In the genomic region with DNA sequence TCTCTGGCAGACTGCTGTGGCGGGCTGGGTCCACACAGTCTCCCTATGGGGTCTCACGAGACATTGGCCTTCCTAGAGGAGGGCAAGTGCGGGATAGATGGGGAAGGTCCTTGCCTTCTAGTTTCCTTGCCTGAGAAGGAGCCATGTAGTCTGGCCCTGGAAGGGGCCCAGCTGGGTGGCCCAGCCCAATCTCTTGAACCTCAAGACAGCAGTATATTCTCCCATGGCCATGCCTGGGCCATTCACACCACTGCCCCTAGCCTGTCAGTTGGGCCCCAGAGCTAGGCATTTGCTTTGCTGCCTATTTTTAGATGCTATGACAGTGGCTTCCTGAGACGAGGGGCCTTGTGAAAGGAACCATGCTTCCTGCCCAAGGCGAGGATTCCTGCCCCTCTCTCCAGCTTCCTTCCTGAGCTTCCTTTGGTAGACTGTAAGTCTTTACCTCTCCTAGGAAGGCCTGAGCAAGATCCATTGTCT, we compare ENCODE assay signal across 8 mouse cellular contexts. TPM values are rescaled to one million over a fixed set of nuclear protein-coding genes. Genes with fewer than 3 reads are reported as not detected.
DNase-seq lines count a peak whose midpoint lies in the region; ATAC-seq and TF ChIP-seq lines count a peak whose summit lies in the region.

No protein-coding gene starts in this region.

- no peak overlapping the region for H3K4me3 ChIP-seq in lung, embryonic 14.5 days (ENCODE audit: low read depth, low read length)
- H3K4me3 ChIP-seq in heart, adult 2 months, result peak overlapping the region; percentile 34
- H3K4me3 ChIP-seq in kidney, embryonic 14.5 days (ENCODE audit: low read length), result no peak overlapping the region
- no peak overlapping the region for H3K4me3 ChIP-seq in midbrain, postnatal 0 days (ENCODE audit: low read depth, low read length)

- H3K9ac ChIP-seq in lung, embryonic 14.5 days, result no peak overlapping the region
- H3K9ac ChIP-seq in heart, adult 2 months (ENCODE audit: low read depth, low read length), result peak overlapping the region; percentile 26
- no peak overlapping the region for H3K9ac ChIP-seq in kidney, embryonic 14.5 days (ENCODE audit: low read depth, low read length)
- H3K9ac ChIP-seq in midbrain, postnatal 0 days (replicated peaks; ENCODE audit: low read length, poor library complexity, severe bottlenecking), result no peak overlapping the region

- TF ChIP-seq POLR2A in heart, adult 2 months (IDR thresholded peaks at IDR 0.05; ENCODE audit: insufficient read depth, low read depth, low read length), result 0 out of 2 replicates have a peak, but pooled peaks have one; percentile 3

- H3K9me3 ChIP-seq in lung, embryonic 14.5 days (ENCODE audit: low read depth, low read length), result no peaks in the 10 kb centered on the region
- H3K9me3 ChIP-seq in kidney, embryonic 14.5 days (ENCODE audit: control insufficient read depth, low read length), result no peaks in the 10 kb centered on the region
- no peaks in the 10 kb centered on the region for H3K9me3 ChIP-seq in midbrain, postnatal 0 days (ENCODE audit: low read length)

- intact Hi-C loops in heart, adult 2 months (cut with DNase I), result loop anchor here (2.0 kb wide), 2 partner anchors 15 to 29 kb away; no protein-coding TSS in a partner anchor

- H3K4me2 ChIP-seq in lung, embryonic 14.5 days, result peak overlapping the region; percentile 47
- no peak overlapping the region; the same call in 1 of the 2 replicates for H3K4me2 ChIP-seq in kidney, embryonic 14.5 days (replicated peaks; ENCODE audit: low read depth, low read length)
- H3K4me2 ChIP-seq in midbrain, postnatal 0 days (ENCODE audit: low read depth, low read length, poor library complexity, severe bottlenecking), result no peak overlapping the region

- H3K79me2 ChIP-seq in heart, adult 2 months (replicated peaks; ENCODE audit: control insufficient read depth, insufficient read depth, low read length), result peaks cover 7% of the 10 kb centered on the region

- TF ChIP-seq CTCF in lung, embryonic 14.5 days (IDR thresholded peaks at IDR 0.05; ENCODE audit: low read depth), result no peak
- TF ChIP-seq CTCF in heart, adult 2 months (IDR thresholded peaks at IDR 0.05), result no peak
- no peak for TF ChIP-seq CTCF in midbrain, postnatal 0 days (IDR thresholded peaks at IDR 0.05)

- H3K36me3 ChIP-seq in lung, embryonic 14.5 days (ENCODE audit: insufficient read depth), result peaks cover 56% of the 10 kb centered on the region
- H3K36me3 ChIP-seq in heart, adult 2 months (ENCODE audit: control insufficient read depth, insufficient read depth, low read length), result peaks cover 22% of the 10 kb centered on the region
- H3K36me3 ChIP-seq in kidney, embryonic 14.5 days (ENCODE audit: control insufficient read depth, insufficient read depth, low read length), result peaks cover 28% of the 10 kb centered on the region
- H3K36me3 ChIP-seq in midbrain, postnatal 0 days (ENCODE audit: insufficient read depth, low read length), result peaks cover 5% of the 10 kb centered on the region; the same call in 1 of the 2 replicates

- no peaks in the 10 kb centered on the region for H3K27me3 ChIP-seq in lung, embryonic 14.5 days (ENCODE audit: insufficient read depth, low read length)
- H3K27me3 ChIP-seq in heart, adult 2 months (ENCODE audit: control insufficient read depth, insufficient read depth, low read length), result no peaks in the 10 kb centered on the region
- no peaks in the 10 kb centered on the region for H3K27me3 ChIP-seq in kidney, embryonic 14.5 days (ENCODE audit: control insufficient read depth, insufficient read depth, low read length)
- H3K27me3 ChIP-seq in midbrain, postnatal 0 days (ENCODE audit: insufficient read depth, low read length), result no peaks in the 10 kb centered on the region

- H3K27ac ChIP-seq in lung, embryonic 14.5 days (ENCODE audit: low read depth), result peak overlapping the region; percentile 84
- peak overlapping the region; percentile 92 for H3K27ac ChIP-seq in heart, adult 2 months
- H3K27ac ChIP-seq in kidney, embryonic 14.5 days (ENCODE audit: low read depth, low read length), result peak overlapping the region; percentile 78
- H3K27ac ChIP-seq in midbrain, postnatal 0 days (ENCODE audit: low read depth, low read length), result peak overlapping the region; percentile 27; the same call in 1 of the 2 replicates

- peak; percentile 19; the same call in 1 of the 2 replicates for ATAC-seq in lung, embryonic 14.5 days (ENCODE audit: insufficient read depth)
- ATAC-seq in kidney, embryonic 14.5 days (ENCODE audit: low FRiP score, low TSS enrichment), result no peak
- no peak for ATAC-seq in midbrain, postnatal 0 days (ENCODE audit: low FRiP score)

- DNase-seq in lung, embryonic 14.5 days, result peak; percentile 64
- no peak for DNase-seq in lung, adult 18-20 months
- peak; percentile 59 to 68 for DNase-seq in heart, adult 2 months
- no peak for DNase-seq in midbrain, postnatal 0 days (ENCODE audit: low spot score)
- no peak for DNase-seq in spleen, postnatal 10 days (ENCODE audit: low spot score in 2 of 2)
- no peak for DNase-seq in Muller cell, postnatal 12 days (ENCODE audit: inconsistent ontology term)
- no peak for DNase-seq in urinary bladder, postnatal 4 days (ENCODE audit: low spot score in 2 of 2)

- H3K4me1 ChIP-seq in lung, embryonic 14.5 days (ENCODE audit: insufficient read depth), result peaks cover 37% of the 10 kb centered on the region
- H3K4me1 ChIP-seq in heart, adult 2 months (ENCODE audit: control insufficient read depth, insufficient read depth, low read length), result peaks cover 60% of the 10 kb centered on the region
- H3K4me1 ChIP-seq in kidney, embryonic 14.5 days (ENCODE audit: control insufficient read depth, insufficient read depth, low read length), result peaks cover 30% of the 10 kb centered on the region
- peaks cover 24% of the 10 kb centered on the region for H3K4me1 ChIP-seq in midbrain, postnatal 0 days (ENCODE audit: insufficient read depth, low read length)

- TF ChIP-seq EP300 in heart, adult 2 months (IDR thresholded peaks at IDR 0.05; ENCODE audit: insufficient read depth, low read depth, low read length), result peak; percentile 47; the same call in 1 of the 2 replicates

- WGBS in lung, embryonic 14.5 days, result 39% methylated on average over 5 of the region's 5 CpGs
- 12% methylated on average over 5 of the region's 5 CpGs for WGBS in heart, adult 2 months
- 64% methylated on average over 5 of the region's 5 CpGs for WGBS in kidney, embryonic 14.5 days
- WGBS in midbrain, postnatal 0 days, result 79% methylated on average over 5 of the region's 5 CpGs

RNA-seq across cellular contexts. Expression of a gene that starts 5.7 kb away (rescaled TPM):
- polyA plus RNA-seq in lung, embryonic 14.5 days (2014; fragmentation: Nextera tagmentation; extraction: Ambion mirVana), result 654 and 667 TPM in 2 replicates
- 100 to 1,000 TPM; 424 to 434 TPM for total RNA-seq in heart, adult 2 months (2021)
- 641 and 822 TPM in 2 replicates for polyA plus RNA-seq in heart, adult 2 months (2012; rRNA removed)
- polyA plus RNA-seq in kidney, embryonic 14.5 days (2014; fragmentation: Nextera tagmentation; extraction: Ambion mirVana), result 477 and 494 TPM in 2 replicates
- total RNA-seq in midbrain, postnatal 0 days (2014; rRNA removed), result 454 and 542 TPM in 2 replicates
- polyA plus RNA-seq in midbrain, postnatal 0 days (2015; fragmentation: Nextera tagmentation; extraction: Ambion mirVana), result 511 and 569 TPM in 2 replicates

RNA-seq across cellular contexts. Expression of a gene that starts 10.8 kb away (rescaled TPM):
- 65.2 and 75.6 TPM in 2 replicates for polyA plus RNA-seq in lung, embryonic 14.5 days (2014; fragmentation: Nextera tagmentation; extraction: Ambion mirVana)
- total RNA-seq in heart, adult 2 months (2021), result 10 to 100 TPM; 13.6 to 14.8 TPM
- polyA plus RNA-seq in heart, adult 2 months (2012; rRNA removed), result 33.2 and 36.9 TPM in 2 replicates
- 74.4 and 95.1 TPM in 2 replicates for polyA plus RNA-seq in kidney, embryonic 14.5 days (2014; fragmentation: Nextera tagmentation; extraction: Ambion mirVana)
- total RNA-seq in midbrain, postnatal 0 days (2014; rRNA removed), result 71.3 and 92.4 TPM in 2 replicates
- 101 and 103 TPM in 2 replicates for polyA plus RNA-seq in midbrain, postnatal 0 days (2015; fragmentation: Nextera tagmentation; extraction: Ambion mirVana)

RNA-seq across cellular contexts. Expression of a gene that starts 36.2 kb away (rescaled TPM):
- 4.7 and 5.7 TPM in 2 replicates for polyA plus RNA-seq in lung, embryonic 14.5 days (2014; fragmentation: Nextera tagmentation; extraction: Ambion mirVana)
- total RNA-seq in heart, adult 2 months (2021), result not detected
- 0.06 and 0.08 TPM in 2 replicates for polyA plus RNA-seq in heart, adult 2 months (2012; rRNA removed)
- 4.4 and 4.9 TPM in 2 replicates for polyA plus RNA-seq in kidney, embryonic 14.5 days (2014; fragmentation: Nextera tagmentation; extraction: Ambion mirVana)
- total RNA-seq in midbrain, postnatal 0 days (2014; rRNA removed), result 1.3 and 1.7 TPM in 2 replicates
- 0.94 and 1.6 TPM in 2 replicates for polyA plus RNA-seq in midbrain, postnatal 0 days (2015; fragmentation: Nextera tagmentation; extraction: Ambion mirVana)

RNA-seq across cellular contexts. Expression of a gene that starts 47.9 kb away (rescaled TPM):
- 5.3 and 6.5 TPM in 2 replicates for polyA plus RNA-seq in lung, embryonic 14.5 days (2014; fragmentation: Nextera tagmentation; extraction: Ambion mirVana)
- total RNA-seq in heart, adult 2 months (2021), result 10 to 100 TPM; 32.4 to 34.2 TPM
- 42.0 and 48.1 TPM in 2 replicates for polyA plus RNA-seq in heart, adult 2 months (2012; rRNA removed)
- polyA plus RNA-seq in kidney, embryonic 14.5 days (2014; fragmentation: Nextera tagmentation; extraction: Ambion mirVana), result 4.0 and 5.4 TPM in 2 replicates
- total RNA-seq in midbrain, postnatal 0 days (2014; rRNA removed), result 0.44 and 1.4 TPM in 2 replicates
- 0.87 and 1.2 TPM in 2 replicates for polyA plus RNA-seq in midbrain, postnatal 0 days (2015; fragmentation: Nextera tagmentation; extraction: Ambion mirVana)

RNA-seq across cellular contexts. Expression of a gene that starts 53.4 kb away (rescaled TPM):
- polyA plus RNA-seq in lung, embryonic 14.5 days (2014; fragmentation: Nextera tagmentation; extraction: Ambion mirVana), result 1.1 and 2.1 TPM in 2 replicates
- 1 to 10 TPM in 1 of 2 experiments, under 1 TPM in 1; 0.44 to 1.3 TPM for total RNA-seq in heart, adult 2 months (2021)
- 1.8 and 1.9 TPM in 2 replicates for polyA plus RNA-seq in heart, adult 2 months (2012; rRNA removed)
- 0.79 and 0.97 TPM in 2 replicates for polyA plus RNA-seq in kidney, embryonic 14.5 days (2014; fragmentation: Nextera tagmentation; extraction: Ambion mirVana)
- total RNA-seq in midbrain, postnatal 0 days (2014; rRNA removed), result 0.19 and 0.38 TPM in 2 replicates
- polyA plus RNA-seq in midbrain, postnatal 0 days (2015; fragmentation: Nextera tagmentation; extraction: Ambion mirVana), result 0.37 and 0.38 TPM in 2 replicates

Comparison
In these comparisons a context has a peak if more than half of its experiments do, and no peak if none do; other contexts are left out.
1. DNase-seq: peak in lung, embryonic 14.5 days (single experiment) and heart, adult 2 months (2 of 2); none in lung, adult 18-20 months (0 of 2), midbrain, postnatal 0 days (single experiment), spleen, postnatal 10 days (0 of 2), Muller cell, postnatal 12 days (single experiment) and urinary bladder, postnatal 4 days (0 of 2).
2. H3K27ac ChIP-seq: peak in every context shown above with its lines; median percentile 92 in heart, adult 2 months; 84 in lung, embryonic 14.5 days; 78 in kidney, embryonic 14.5 days; 27 in midbrain, postnatal 0 days.